Mouse (Mus musculus) olfactory bulb, adult 2 months (tissue): Measurements from ENCODE around the gene Disc1.

ENCODE experiments used
- CTCF ChIP-seq: fragments of 200-500 bp; IDR thresholded peaks from 2 replicates; pipeline ENCODE4 v1.5.1; 2012; ENCODE audit warnings: low read depth, mild to moderate bottlenecking, low read length, moderate library complexity; ENCODE audit not compliant: insufficient read depth
- POLR2A ChIP-seq: fragments of 200-500 bp; IDR thresholded peaks from 2 replicates; pipeline ENCODE4 v1.6.1; 2012; ENCODE audit warnings: mild to moderate bottlenecking, low read depth, low read length, moderate library complexity; ENCODE audit not compliant: insufficient read depth

- TF ChIP-seq CTCF (no peak), POLR2A (no peak)
These were observed 229.5 kb downstream of the Disc1 start for GRCm38 (mm10) chr8:125283542-125283941.
